Mouse (Mus musculus): ENCODE measurements at regions not wholly inside any gene's neighbourhood (a gene's known extent, or its start where the extent isn't known, plus 50 kb on each side); places are given as distances from the start of the nearest gene placed in this dataset.

GRCm38 (mm10) chr2:57175219-57175618 is 51.4 kb upstream of the Nr4a2 start:
- no peak for ATAC-seq
- Histone ChIP-seq H3K9me3 (ENCODE audit: control insufficient read depth) (no peaks in the 10 kb centered on the region), H3K4me2 (replicated peaks; ENCODE audit: low read depth) (no peak overlapping the region), H3K27me3 (replicated peaks; ENCODE audit: control insufficient read depth, insufficient read depth, low read length) (no peaks in the 10 kb centered on the region), H3K27ac (ENCODE audit: low read depth, low read length) (no peak overlapping the region), H3K4me3 (ENCODE audit: low read depth, low read length) (no peak overlapping the region), H3K36me3 (ENCODE audit: control insufficient read depth, insufficient read depth) (no peaks in the 10 kb centered on the region), H3K9ac (ENCODE audit: low read depth, low read length) (no peak overlapping the region), H3K4me1 (replicated peaks; ENCODE audit: control insufficient read depth, insufficient read depth, low read length) (no peaks in the 10 kb centered on the region)
- no peak for TF ChIP-seq CTCF (IDR thresholded peaks at IDR 0.05; ENCODE audit: low read depth)
- WGBS = 58% methylated on average over 1 of the region's 1 CpGs

Data from intestine, postnatal 0 days (tissue).